Mouse (Mus musculus) gastrocnemius, adult 2 months (tissue): ENCODE measurements at regions not wholly inside any gene's neighbourhood (a gene's known extent, or its start where the extent isn't known, plus 50 kb on each side); places are given as distances from the start of the nearest gene placed in this dataset.

ENCODE experiments used
- DNase-seq: peaks from one replicate; pipeline ENCODE4 v3.0.0; 2022
- H3K27ac ChIP-seq: fragments of 200-600 bp; 2 replicates; pipeline ENCODE4 v1.8.1; 2022; ENCODE audit warnings: mild to moderate bottlenecking
- H3K4me3 ChIP-seq: fragments of 200-600 bp; 2 replicates; pipeline ENCODE4 v1.8.1; 2022; ENCODE audit warnings: mild to moderate bottlenecking, moderate library complexity
- CTCF ChIP-seq: fragments of 200-600 bp; IDR thresholded peaks from 2 replicates; pipeline ENCODE4 v1.8.1; 2022; ENCODE audit warnings: antibody characterized with exemption, mild to moderate bottlenecking, moderate library complexity
- intact Hi-C: fragments of 180-260 bp; cut with DNase I; formaldehyde crosslinking; loops from one replicate; pipeline ENCODE4 v1.15.1; 2025

DNA sequence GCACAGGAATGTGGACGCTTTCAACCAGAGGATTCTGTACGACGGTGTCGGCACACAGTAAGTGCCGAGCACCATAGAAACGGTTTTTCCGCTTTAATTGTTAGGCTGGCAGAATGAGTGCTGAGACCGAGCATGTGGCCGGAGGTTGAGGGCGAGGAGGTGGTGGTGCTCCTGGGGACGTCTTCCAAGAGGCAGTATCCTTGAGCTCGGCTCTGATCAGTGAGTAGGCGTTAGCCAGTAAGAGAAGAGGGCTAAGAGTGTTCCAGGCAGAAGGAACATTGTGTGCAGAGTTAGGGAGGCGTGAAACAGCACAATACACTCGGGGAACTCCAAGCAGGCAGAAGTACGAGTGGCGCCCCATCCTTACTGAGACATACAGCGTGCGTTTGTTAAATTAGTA is 113.5 kb upstream of the Mkln1 start:
- peak; percentile 39 for DNase-seq
- Histone ChIP-seq H3K4me3 (no peak overlapping the region), H3K27ac (peak overlapping the region; percentile 65)
- no peak for TF ChIP-seq CTCF
- intact Hi-C loops = no loop called here

DNA sequence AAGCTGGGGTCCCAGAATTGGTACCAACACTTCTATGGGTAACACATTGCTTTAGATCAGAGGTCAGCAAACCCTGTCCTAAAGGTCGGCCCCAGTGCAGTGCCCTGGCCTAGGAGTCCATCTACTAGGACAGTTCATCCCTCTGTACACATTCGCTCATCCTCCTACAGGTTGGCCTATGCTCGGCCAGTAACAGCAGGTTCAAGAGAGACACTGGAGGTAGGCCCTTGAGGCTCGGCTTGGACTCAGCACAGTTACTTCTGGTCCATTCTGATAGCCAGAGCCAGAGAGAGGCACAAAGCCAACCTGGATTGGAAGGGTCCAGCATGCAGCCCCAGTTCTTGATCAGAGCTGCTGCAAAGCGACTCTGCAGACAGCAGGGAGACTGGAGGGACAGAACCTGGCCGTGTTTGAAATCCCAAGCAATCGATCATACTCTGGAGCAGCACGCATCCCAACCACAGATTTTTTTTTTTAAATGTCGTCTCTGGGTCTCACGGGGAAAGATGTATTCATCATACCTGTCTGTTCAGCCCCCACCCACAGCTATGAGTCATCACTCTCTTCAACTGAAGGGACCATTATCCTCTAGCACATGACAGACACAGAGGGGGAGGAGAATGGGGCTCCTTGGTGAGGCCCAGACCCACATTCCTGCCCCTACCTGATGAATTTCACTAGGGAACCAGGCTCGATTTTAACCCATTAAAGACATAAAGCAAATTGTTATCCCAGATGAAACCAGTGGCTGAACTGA is 112.4 kb upstream of the Mkln1 start:
- intact Hi-C loops = no loop called here
- Histone ChIP-seq H3K27ac (0 out of 2 replicates have a peak overlapping the region, but pooled peaks have one; percentile 12), H3K4me3 (no peak overlapping the region)
- no peak for TF ChIP-seq CTCF
- no peak for DNase-seq

DNA sequence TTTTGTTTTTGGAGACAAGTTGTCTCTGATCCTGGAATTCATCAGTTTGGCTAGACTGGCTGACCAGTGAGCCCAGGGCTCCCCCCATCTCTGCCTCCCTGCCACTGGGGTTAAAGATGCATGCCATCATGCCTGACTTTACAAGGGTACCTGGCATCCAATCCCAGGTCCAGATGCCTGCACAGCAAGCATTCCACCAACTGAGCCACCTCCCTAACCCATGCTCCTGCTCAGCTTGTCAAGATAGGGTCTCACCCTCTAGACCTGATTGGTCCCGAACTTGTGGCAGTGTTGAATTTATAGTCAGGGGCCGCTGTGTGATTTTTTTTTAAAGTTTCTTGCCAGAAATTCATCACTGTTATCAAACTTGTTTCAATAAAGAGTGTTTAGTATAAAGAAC is 111.4 kb upstream of the Mkln1 start:
- Histone ChIP-seq H3K4me3 (no peak overlapping the region), H3K27ac (peak overlapping the region; percentile 62)
- DNase-seq = no peak
- no peak for TF ChIP-seq CTCF
- intact Hi-C loops = no loop called here

DNA sequence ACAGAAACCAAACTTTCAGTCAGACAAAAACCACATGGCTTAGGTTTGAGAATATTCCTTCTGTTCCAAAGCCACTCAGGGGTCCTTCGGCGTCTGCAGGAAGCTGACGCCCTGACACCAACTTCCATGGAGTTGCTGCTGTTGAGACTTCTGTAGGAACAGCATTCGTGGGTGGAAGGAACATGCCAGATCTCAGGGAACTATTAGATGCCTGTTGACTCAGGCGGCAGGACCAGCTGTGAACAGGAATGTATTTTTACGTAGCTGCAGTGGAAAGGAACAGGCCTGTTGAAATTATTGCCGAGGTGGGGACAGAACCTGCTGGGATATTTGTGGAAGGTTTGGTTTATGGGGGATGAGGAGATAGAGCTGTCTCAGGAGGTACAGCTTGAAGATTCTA is 110.8 kb upstream of the Mkln1 start:
- DNase-seq = no peak
- TF ChIP-seq CTCF = no peak
- intact Hi-C loops = no loop called here
- Histone ChIP-seq H3K27ac (peak overlapping the region; percentile 62), H3K4me3 (no peak overlapping the region)

DNA sequence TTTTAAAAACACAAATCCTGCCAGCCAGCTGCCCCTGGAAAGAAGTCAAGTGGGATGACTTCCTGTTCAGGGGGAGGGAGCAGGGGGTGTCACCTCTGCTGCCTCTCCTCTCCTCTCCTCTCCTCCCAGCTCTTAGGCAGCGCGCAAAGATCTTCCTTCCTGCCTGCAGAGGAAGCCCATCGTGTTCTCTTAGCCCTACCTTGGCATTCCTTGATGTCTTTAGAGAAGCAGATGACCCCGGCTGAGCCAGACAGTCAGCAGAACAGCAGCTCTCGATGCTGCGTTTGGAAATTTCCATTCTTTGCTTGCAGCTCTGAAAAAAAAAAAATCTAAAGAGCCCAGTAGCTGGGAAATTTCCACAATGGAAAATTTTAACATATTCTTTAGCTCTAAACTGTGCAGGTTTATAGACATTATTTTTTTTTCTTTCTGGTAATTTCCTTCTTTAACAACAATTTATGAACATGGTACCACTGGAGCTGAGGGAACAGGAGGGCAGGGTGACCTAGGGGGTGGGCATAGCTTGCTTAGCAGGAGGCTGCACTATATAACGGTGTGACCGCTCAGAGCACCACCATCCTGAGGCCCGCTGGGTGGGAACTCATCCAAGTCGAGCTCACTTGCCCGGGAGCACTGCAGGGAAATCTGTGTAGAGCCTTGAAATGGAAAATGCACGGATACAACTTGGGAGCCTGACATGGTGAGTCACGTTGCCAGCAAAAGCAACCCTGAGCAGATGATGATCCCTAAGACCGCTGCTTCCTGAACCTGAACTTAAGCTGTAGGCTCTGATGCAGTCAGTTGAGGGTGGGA is 109.9 kb upstream of the Mkln1 start:
- DNase-seq = peak; percentile 50
- intact Hi-C loops = no loop called here
- Histone ChIP-seq H3K27ac (peak overlapping the region; percentile 73), H3K4me3 (peak overlapping the region; percentile 44)
- no peak for TF ChIP-seq CTCF

DNA sequence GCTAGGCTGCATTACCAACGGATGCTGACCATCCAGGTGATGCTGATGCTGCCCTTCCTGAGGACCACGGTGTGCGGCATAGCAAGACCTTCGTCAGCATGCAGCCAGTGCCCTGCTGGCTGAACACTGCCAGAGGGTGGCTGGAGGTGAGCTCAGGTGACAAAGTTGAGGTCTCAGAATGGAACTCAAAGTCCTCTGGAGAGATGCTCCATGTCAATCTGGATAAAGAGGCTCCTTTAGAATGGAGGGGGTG is 109.4 kb upstream of the Mkln1 start:
- Histone ChIP-seq H3K27ac (peak overlapping the region; percentile 73), H3K4me3 (no peak overlapping the region)
- intact Hi-C loops = no loop called here
- DNase-seq = no peak
- TF ChIP-seq CTCF = no peak

DNA sequence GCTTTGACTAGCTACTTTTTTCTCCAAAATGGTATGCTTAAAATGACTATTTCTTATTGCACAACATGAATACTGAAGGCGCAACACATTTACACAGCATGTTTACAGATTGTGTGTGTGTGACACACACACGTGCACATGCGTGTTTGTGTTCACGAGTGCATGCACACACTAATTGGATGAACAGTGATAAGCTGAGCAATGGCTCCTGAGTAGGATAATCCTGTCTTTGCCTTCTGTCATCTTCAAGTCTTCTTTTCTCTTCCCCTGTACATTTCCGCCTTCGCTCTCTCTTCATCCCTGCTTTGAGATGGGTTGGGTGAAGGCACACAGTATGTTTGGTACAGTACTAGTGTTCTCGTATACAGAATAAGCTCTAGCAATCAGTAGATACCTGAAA is 106.5 kb upstream of the Mkln1 start:
- DNase-seq = no peak
- TF ChIP-seq CTCF = no peak
- Histone ChIP-seq H3K27ac (no peak overlapping the region), H3K4me3 (no peak overlapping the region)
- intact Hi-C loops = no loop called here

DNA sequence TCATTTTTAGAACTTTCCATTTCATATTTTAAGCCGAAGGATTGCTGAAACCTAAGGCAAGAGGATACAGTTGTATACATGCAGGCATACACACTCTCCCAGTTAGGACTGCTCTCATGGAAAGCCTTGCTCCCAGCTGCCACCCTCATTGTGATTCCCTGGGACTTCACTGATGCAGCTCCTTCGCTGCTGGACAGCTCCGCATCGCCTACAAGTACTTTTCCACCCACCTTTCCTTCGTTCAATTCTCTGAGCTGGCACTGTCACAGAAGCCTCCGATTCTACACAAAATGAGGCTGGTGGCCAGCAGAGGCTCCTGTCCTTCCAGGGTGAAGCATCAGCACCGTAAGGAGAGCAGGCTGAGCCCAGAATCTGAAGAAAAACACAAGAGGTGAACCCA is 105.5 kb upstream of the Mkln1 start:
- TF ChIP-seq CTCF = no peak
- no peak overlapping the region for H3K4me3 ChIP-seq
- intact Hi-C loops = no loop called here

DNA sequence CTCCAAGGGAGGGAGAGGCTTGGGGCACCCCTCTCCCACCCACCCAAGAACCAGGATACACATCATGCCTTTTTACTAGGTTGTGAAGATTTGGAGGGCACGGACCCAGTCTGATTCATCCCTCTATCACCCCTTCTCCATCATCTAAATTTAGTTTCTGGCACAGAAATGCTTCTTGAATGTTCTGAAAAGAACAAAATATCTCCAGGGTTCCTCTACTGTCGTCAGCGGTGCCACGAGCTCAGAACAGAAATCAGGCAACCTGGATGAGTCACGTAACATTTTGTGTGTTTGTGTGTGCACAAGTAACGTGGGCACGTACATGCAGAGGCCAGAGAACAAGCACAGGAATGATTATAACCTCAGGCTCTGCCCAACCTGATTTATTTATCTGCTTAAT is 99.1 kb upstream of the Mkln1 start:
- TF ChIP-seq CTCF = no peak
- H3K27ac ChIP-seq = no peak overlapping the region
- DNase-seq = no peak
- intact Hi-C loops = no loop called here
- H3K4me3 ChIP-seq = no peak overlapping the region

More for the DNA sequence above, 105.5 kb upstream of the Mkln1 start:
- no peak for DNase-seq
- no peak overlapping the region for H3K27ac ChIP-seq

DNA sequence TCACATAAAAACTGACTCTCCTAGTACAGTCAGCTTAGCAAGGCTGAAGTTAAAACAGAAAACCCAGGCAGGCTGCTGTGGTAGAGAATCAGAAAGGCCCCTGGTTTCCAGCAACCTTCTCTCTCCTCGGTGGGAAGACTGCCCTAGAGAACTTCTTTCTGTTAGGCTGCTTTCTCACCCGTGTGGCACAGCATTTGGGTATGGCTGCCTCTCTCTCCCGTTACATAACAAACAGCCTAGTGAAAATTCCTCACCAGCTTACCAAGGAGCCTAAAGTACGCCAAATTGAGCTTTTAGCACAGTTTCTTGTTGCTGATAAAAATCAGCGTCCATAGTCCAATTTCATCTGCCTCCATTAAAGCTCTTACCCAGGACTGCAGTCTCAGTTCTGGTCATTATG is 92.8 kb upstream of the Mkln1 start:
- no peak overlapping the region for H3K27ac ChIP-seq
- H3K4me3 ChIP-seq = no peak overlapping the region
- TF ChIP-seq CTCF = no peak
- intact Hi-C loops = no loop called here
- DNase-seq = no peak

DNA sequence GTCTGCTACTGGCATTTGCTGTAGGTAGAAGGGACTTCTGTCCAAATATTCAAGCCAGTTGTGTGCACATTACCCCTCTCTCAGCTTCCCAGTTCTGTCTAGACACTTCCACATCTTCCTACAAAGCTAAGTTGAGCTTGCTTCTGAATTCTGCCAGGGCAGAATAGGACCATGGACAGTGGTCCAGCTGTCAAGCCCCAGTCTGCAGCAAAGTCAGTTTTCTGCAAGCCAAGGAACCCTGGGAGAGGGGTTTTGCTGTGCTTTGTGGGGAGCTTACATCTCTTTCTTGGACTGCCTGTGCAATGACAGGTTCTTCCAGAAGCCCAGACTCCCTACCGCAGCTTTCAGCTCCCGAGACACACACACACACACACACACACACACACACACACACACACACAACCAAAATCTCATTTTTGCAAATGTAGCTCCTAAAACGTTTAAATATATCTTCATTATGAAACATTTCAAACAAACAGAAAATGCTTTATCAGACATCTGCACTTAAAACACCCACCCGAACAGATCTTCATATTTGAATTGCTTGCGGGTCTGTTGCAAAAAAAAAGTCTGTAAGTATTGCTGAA is 91.4 kb upstream of the Mkln1 start:
- Histone ChIP-seq H3K27ac (0 out of 2 replicates have a peak overlapping the region, but pooled peaks have one; percentile 2), H3K4me3 (no peak overlapping the region)
- no peak for DNase-seq
- intact Hi-C loops = no loop called here
- TF ChIP-seq CTCF = no peak

DNA sequence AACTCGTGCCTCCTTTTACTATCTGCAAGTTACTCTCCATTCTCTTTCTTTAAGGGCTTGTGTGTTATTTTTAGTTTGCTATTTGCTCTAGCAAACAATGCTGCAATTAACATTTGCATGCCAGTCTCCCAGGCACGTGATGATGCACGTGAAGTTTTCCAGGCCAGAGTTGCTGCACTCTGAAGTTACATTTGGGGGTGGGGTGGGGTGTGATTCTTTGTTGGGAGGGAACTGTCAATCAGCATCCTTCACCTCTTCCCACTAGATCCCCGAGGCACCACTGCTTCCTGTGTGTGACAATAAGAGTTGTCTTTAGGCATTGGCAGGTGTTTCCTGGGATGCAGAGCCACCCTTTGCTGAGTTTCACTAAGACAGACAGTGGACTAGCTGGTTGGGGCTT is 90.6 kb upstream of the Mkln1 start:
- intact Hi-C loops = no loop called here
- DNase-seq = no peak
- Histone ChIP-seq H3K4me3 (no peak overlapping the region), H3K27ac (no peak overlapping the region)
- no peak for TF ChIP-seq CTCF

DNA sequence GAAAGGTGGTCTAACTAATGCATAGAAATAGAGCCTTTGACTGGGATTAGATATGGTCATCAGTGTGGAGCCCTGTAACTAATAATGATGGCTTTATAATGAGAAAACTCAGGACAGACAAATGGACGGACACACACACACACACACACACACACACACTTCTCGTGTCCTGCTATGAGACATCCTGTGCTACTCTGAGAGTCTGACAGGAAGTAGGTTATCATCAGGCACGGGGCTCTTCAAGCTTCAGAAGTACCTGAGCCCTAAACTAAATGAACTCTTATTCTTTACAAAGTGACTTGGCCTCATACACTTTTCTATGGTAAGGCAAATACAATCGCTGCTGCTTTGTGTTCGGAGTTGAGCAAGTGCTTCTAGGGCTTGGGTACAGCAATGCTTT is 87.9 kb upstream of the Mkln1 start:
- DNase-seq = no peak
- intact Hi-C loops = no loop called here
- Histone ChIP-seq H3K27ac (peak overlapping the region; percentile 43; the same call in 1 of the 2 replicates), H3K4me3 (no peak overlapping the region)
- no peak for TF ChIP-seq CTCF
